ENCODE assay signal across 9 mouse cellular contexts in the genomic region with DNA sequence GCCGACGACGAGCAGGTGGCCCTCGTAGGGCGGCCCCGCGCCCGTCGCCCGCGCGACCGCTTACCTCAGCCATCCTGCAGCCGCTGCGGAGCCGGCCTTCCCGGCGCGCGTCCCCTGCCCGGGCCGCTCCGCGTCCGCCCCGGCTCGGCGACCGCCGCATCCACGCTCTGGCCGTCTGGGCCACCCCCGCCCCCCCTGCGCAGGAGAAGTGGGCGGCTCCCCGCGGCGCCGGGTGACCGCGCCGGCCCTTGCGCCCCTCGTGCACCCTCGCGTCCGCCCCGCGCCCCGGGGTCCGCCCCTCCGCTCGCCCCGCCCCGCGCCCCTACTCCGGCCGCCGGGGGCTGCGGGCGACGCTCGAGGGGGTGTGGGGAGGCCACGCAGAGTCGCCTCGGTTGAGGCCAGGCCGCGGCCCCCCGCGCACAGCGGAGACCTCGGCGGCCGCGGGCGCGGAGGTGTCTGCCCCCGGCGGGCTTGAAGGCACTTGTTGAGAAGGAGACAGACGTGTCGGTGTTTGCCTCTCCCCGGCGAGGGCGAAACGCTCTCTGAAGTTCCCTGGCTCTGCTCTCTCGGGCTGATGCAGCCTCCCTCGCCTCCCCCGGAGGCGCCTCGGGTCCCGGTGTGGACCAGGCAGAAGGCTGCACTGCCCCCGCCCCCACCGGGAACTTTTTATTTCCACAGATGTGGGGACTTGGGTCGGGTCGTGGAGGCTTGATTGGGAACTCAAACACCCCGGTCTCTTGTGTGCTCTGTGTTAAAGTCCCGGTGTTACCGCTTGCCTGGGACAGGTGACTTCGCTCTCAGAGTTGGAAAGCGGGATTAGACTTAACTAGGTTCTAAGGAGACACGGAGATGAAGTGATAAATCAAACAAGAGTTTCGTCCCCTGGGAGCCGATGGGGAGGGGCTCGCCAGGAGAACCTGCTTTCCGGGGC. TPM values are rescaled to one million over a fixed set of nuclear protein-coding genes. Genes with fewer than 3 reads are reported as not detected.
DNase-seq lines count a peak whose midpoint lies in the region; ATAC-seq and TF ChIP-seq lines count a peak whose summit lies in the region.
"Had no signal": no experiment of that assay in that cellular context is flagged by ENCODE, and none has a peak within 500 bp of the region (broad histone marks: within the 10 kb centered on the region; RNA-seq: fewer than 3 reads in every experiment).

A gene (minus strand): TSS at position 162 of the 931 bp plus-strand sequence.

- no peak within 1 kb of the TSS for H3K27ac ChIP-seq in lung, embryonic 15.5 days
- no peak within 1 kb of the TSS for H3K27ac ChIP-seq in liver, embryonic 13.5 days
- 0 out of 2 replicates have a peak within 1 kb of the TSS, but pooled peaks have one; percentile 8 for H3K27ac ChIP-seq in stomach, postnatal 0 days (replicated peaks)

- peak within 1 kb of the TSS; percentile 93 for H3K4me2 ChIP-seq in lung, embryonic 15.5 days
- H3K4me2 ChIP-seq in liver, embryonic 13.5 days = peak within 1 kb of the TSS; percentile 59
- H3K4me2 ChIP-seq in stomach, postnatal 0 days (replicated peaks; ENCODE audit: low read depth) = peak within 1 kb of the TSS; percentile 84

- H3K4me3 ChIP-seq in lung, embryonic 15.5 days = peak within 1 kb of the TSS; percentile 47
- H3K4me3 ChIP-seq in liver, embryonic 13.5 days (replicated peaks) = peak within 1 kb of the TSS; percentile 41
- H3K4me3 ChIP-seq in stomach, postnatal 0 days (ENCODE audit: low read depth, low read length) = peak within 1 kb of the TSS; percentile 57
- H3K4me3 ChIP-seq: myocyte had no signal

- TF ChIP-seq EP300 in stomach, postnatal 0 days (optimal IDR thresholded peaks at IDR 0.05) = no peak

- peaks cover 14% of the 10 kb centered on the region for H3K4me1 ChIP-seq in lung, embryonic 15.5 days
- H3K4me1 ChIP-seq in liver, embryonic 13.5 days (replicated peaks) = 0 out of 2 replicates have a peak, but pooled peaks cover 4% of the 10 kb centered on the region
- no peaks in the 10 kb centered on the region for H3K4me1 ChIP-seq in stomach, postnatal 0 days (replicated peaks; ENCODE audit: control insufficient read depth, insufficient read depth)

- no peaks in the 10 kb centered on the region for H3K9me3 ChIP-seq in lung, embryonic 15.5 days
- H3K9me3 ChIP-seq in liver, embryonic 13.5 days (replicated peaks) = no peaks in the 10 kb centered on the region
- no peaks in the 10 kb centered on the region for H3K9me3 ChIP-seq in stomach, postnatal 0 days (ENCODE audit: control insufficient read depth, low read length)

- ATAC-seq in lung, embryonic 15.5 days (ENCODE audit: borderline replicate concordance, extremely low read depth, low FRiP score, low TSS enrichment) = peak; percentile 65
- ATAC-seq in liver, embryonic 13.5 days (ENCODE audit: low read depth) = no peak
- peak; percentile 69 for ATAC-seq in stomach, postnatal 0 days (ENCODE audit: low FRiP score, low TSS enrichment)

- no peaks in the 10 kb centered on the region for H3K36me3 ChIP-seq in lung, embryonic 15.5 days
- no peaks in the 10 kb centered on the region for H3K36me3 ChIP-seq in liver, embryonic 13.5 days
- H3K36me3 ChIP-seq in stomach, postnatal 0 days (ENCODE audit: control insufficient read depth, insufficient read depth, low read length) = no peaks in the 10 kb centered on the region

- peaks cover 87% of the 10 kb centered on the region for H3K27me3 ChIP-seq in lung, embryonic 15.5 days
- H3K27me3 ChIP-seq in liver, embryonic 13.5 days = peaks cover 87% of the 10 kb centered on the region
- peaks cover 10% of the 10 kb centered on the region for H3K27me3 ChIP-seq in stomach, postnatal 0 days (ENCODE audit: control insufficient read depth, insufficient read depth, low read length)

- TF ChIP-seq CTCF in stomach, postnatal 0 days (IDR thresholded peaks at IDR 0.05; ENCODE audit: low read depth) = no peak

- intact Hi-C loops in heart, postnatal 14 days (cut with DNase I) = no loop called here

- 1% methylated on average over 82 of the region's 105 CpGs for WGBS in lung, embryonic 15.5 days
- 2% methylated on average over 62 of the region's 105 CpGs for WGBS in liver, embryonic 13.5 days (ENCODE audit: insufficient replicate concordance)
- WGBS in stomach, postnatal 0 days = 1% methylated on average over 84 of the region's 105 CpGs

- no peak for DNase-seq in lung, postnatal 25 days (ENCODE audit: low spot score)
- peak; percentile 30 to 50 for DNase-seq in adrenal gland, postnatal 36 days
- DNase-seq in heart, postnatal 14 days = peak; percentile 21 to 23
- no peak for DNase-seq in liver, embryonic 13.5 days
- peak; percentile 39 for DNase-seq in stomach, postnatal 0 days (ENCODE audit: low spot score)
- DNase-seq in left cerebral cortex, adult 11 months (ENCODE audit: low spot score) = no peak
- no peak for DNase-seq in frontal cortex, postnatal 14 days (ENCODE audit: low spot score in 2 of 2)

- no peak within 1 kb of the TSS for H3K9ac ChIP-seq in lung, embryonic 15.5 days
- no peak within 1 kb of the TSS for H3K9ac ChIP-seq in liver, embryonic 13.5 days
- peak within 1 kb of the TSS; percentile 28 for H3K9ac ChIP-seq in stomach, postnatal 0 days (ENCODE audit: low read length)

RNA-seq across cellular contexts. Expression of the gene that starts here (rescaled TPM):
- 1.5 and 1.7 TPM in 2 replicates for polyA plus RNA-seq in lung, embryonic 15.5 days (2015; fragmentation: Nextera tagmentation; extraction: Ambion mirVana)
- total RNA-seq in adrenal gland, postnatal 36 days (2021) = under 1 TPM; 0.63 to 0.73 TPM
- 1 to 10 TPM; 1.6 to 2.2 TPM for total RNA-seq in heart, postnatal 14 days (2021)
- polyA plus RNA-seq in liver, embryonic 13.5 days (2015; fragmentation: Nextera tagmentation; extraction: Ambion mirVana) = 0.62 and 0.80 TPM in 2 replicates
- polyA plus RNA-seq in stomach, postnatal 0 days (2015; fragmentation: Nextera tagmentation; extraction: Ambion mirVana) = 0.83 and 0.87 TPM in 2 replicates

Comparison
In these comparisons a context has a peak if more than half of its experiments do, and no peak if none do; other contexts are left out.
1. Peak in DNase-seq in adrenal gland, postnatal 36 days; RNA of the gene not detected or under 1 TPM.
2. Peak in DNase-seq, ATAC-seq, H3K4me3 ChIP-seq, H3K27ac ChIP-seq, H3K9ac ChIP-seq and H3K4me2 ChIP-seq in stomach, postnatal 0 days; RNA of the gene not detected or under 1 TPM.
3. DNase-seq: peak in heart, postnatal 14 days (2 of 2); none in lung, postnatal 25 days (single experiment), liver, embryonic 13.5 days (single experiment), left cerebral cortex, adult 11 months (single experiment) and frontal cortex, postnatal 14 days (0 of 2).
4. Peak in every context shown above with its lines, with median percentiles within 50 percentile points of each other: H3K4me2 ChIP-seq and H3K4me3 ChIP-seq.